Mouse (Mus musculus): ENCODE data around the gene Slc6a2.

Gene Slc6a2

DNA sequence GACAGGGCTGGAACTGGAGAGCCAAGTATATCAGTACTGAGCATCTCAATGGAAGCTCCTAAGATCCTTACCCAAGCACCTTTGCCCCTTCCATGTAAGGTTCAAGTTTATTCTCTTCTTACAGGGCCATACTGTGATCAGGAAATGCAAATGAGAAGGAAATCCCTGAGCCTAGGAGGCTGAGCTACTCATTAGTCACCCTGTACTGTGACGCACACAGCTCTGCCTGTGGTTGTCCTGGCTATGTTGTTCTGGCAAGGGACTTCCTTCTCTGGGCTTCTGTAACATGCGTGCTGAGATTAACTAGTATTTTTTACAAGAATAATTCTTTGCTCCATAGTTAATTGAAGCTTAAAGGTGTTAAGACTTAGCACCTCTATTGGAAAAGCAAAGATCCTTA, 70.8 kb downstream of the Slc6a2 start:
- no peak for DNase-seq (ENCODE audit: low spot score)

DNA sequence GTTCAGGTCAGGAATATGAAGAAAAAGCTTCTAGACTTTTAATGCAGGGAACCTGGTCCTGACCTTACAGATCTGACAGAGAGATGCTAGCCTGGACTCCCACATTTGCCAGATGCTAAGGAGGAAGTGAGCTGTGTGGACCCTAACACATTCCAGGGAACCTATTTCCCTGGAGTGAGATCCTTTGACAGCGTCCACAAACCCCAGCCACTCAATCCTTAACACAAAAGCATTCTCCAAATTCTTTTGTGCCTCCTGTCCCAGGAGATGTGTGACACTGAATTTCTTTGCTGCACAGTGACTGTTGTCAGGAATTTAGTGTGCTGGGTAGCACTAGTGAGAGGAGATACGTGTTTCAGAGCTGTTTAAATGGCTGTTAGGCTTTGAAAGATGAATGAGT, 79.0 kb downstream of the Slc6a2 start:
- no peak for DNase-seq (ENCODE audit: low spot score)

DNA sequence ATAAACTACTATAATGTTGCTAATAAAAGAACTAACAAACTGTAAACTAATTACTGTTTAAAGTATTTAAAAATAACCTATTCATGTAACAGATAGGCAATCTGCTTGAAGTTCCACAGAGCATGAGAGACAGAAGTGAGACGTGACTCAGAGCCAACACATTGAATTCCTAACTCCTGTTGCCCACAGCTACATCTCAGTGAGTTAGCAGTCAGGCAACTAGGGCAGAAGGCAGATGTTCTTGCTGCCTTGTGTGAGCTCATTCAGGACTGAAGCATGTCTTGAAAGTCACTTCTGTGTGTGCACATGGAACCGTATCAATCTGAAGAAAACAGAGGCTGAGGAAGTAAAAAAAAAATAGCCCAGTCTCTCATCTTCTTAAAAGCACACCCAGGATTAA, 80.4 kb downstream of the Slc6a2 start:
- DNase-seq (ENCODE audit: low spot score) = no peak

DNA sequence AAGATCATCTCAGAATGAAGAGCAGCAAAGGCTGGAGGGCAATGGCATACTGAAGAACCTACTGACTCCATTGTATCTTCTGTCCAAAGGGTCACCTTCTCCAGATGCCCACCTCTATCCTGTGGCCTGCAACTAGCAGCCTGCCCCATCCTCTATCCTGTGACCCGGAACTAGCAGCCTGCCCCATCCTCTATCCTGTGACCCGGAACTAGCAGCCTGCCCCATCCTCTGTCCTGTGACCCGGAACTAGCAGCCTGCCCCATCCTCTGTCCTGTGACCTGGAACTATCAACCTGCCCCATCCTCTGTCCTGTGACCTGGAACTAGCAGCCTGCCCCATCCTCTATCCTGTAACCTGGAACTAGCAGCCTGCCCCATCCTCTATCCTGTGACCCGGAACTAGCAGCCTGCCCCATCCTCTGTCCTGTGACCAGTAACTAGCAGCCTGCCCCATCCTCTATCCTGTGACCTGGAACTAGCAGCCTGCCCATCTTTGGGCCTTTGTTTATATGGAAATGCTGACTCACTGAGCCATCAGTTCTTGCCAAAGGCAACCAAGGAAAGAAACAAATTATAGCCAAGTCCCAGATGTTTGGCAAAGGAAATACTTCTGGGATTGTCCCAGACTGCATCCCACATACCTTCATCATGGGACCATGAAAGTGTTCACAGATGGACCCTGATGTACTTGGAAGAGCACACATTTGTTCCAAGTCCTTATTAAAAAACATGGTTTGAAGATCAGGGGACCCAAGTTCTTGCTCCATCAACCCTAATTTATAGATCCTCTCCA, 81.1 kb downstream of the Slc6a2 start:
- no peak for DNase-seq (ENCODE audit: low spot score)

DNA sequence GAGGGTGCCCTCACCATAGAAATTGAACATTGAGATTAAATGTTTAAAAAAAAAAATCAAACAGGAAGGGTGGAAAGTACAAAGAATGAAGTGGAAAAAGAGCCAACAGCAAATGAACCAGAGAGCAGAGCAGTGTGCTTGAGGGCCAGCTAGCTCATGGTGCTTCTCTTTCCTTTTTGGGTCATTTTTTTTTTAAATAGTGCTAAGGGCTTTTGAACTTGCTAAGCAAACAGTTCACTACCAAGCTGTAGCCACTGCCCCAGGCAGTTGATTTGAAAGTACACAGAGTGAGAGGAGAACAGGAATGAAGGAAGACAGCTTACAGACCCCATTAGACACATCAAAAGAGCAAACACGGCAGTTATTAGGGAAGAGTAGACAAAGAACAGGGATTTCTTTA, 83.2 kb downstream of the Slc6a2 start:
- no peak for DNase-seq (ENCODE audit: low spot score)

DNA sequence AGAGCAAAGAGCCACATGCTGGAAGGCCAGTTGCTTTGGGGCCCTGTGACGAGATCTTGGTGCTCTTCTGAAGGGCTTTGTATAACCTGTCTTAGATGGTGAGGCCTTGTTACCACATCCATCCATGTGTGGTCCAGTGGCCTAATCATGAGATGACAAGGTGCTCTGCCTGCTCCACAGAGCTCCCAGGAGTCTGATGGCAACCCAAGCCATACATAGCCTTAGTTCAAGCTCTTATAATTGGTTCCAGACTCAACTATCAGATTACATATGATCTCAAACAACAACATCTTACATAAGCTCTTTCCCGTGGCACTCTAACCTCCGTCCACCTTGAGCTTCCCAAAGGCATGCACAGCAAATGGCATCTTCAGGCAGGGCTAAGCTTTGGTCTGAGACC, 88.2 kb downstream of the Slc6a2 start, which contains the start of gene Ces1a:
Gene Ces1a, minus strand, starts transcription at position 101 of the 400 bp plus-strand sequence.
- DNase-seq (ENCODE audit: low spot score) = no peak

DNA sequence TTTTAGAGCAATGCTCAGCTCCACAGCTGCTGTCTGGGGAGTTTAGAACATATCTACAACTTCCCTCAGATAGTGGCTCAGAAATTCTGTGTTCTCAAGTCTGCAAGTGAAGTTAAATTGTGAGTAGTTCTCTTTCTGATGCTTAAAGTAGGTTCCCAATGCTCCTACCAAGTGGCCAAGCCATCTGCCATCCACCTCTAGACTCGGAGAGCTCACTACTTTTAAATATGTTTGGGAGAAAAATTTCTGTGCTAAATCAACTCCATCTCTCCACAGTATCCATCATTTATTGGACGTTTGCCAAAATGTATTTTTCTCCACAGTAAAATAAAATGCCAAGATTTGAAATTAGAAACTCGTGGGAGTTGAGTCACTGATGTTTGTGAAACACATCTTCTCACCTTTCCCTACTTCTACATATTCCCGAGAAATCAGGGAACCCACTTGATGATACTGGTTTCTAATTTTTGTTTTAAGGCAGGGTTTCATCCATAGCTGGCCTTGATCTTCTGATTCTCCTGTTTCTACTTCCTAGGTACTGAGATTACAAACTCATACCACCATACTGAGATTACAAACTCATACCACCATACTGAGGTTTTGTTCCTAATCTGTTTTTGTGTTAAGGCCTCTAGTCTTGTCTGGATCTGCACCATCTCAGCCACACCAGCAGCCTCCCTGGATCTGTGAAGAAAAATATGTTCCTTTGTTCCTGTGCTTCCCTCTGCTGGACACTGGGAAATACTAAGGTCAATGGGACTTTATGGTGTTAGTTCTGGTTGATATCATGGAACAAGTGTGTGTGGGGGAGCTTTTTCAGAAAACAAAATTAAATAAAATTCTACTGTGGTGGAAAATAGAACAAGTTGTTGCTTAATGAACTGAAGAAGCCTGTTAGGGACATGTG, 88.9 kb downstream of the Slc6a2 start:
- no peak for DNase-seq (ENCODE audit: low spot score)
